Mouse (Mus musculus) induced T-regulatory cell, adult 2 months (primary cell): ENCODE results near the gene Gm14440.
"Not testable (repeated sequence)": the region's sequence is repeated elsewhere in the genome, so short reads cannot be mapped to it uniquely, and the experiment has no call there.

ENCODE experiments used
- DNase-seq: peaks from one replicate; pipeline ENCODE4 v3.0.0-alpha.2; 2012; ENCODE audit warnings: low read depth

Gm14440 gene

GRCm38 (mm10) chr2:175274825-175275224 is at the start of gene Gm14440:
Gm14440 (plus strand) TSS chr2:175275125.
- DNase-seq = not testable (repeated sequence)
